ENCODE assay signal across 24 mouse cellular contexts in genomic region chr16:56451482-56451881, GRCm38 (mm10). TPM values are rescaled to one million over a fixed set of nuclear protein-coding genes. Genes with fewer than 3 reads are reported as not detected.
DNase-seq lines count a peak whose midpoint lies in the region; ATAC-seq and TF ChIP-seq lines count a peak whose summit lies in the region.
"Had no signal": no experiment of that assay in that cellular context is flagged by ENCODE, and none has a peak within 500 bp of the region (broad histone marks: within the 10 kb centered on the region; RNA-seq: fewer than 3 reads in every experiment).

No protein-coding gene starts in this region.

- peak; percentile 13 for DNase-seq in gastrocnemius, adult 18-20 months (ENCODE audit: low spot score)
- DNase-seq in gastrocnemius, postnatal 36 days: no peak
- DNase-seq in lung, postnatal 0 days (ENCODE audit: low spot score): peak; percentile 18
- no peak for DNase-seq in lung, postnatal 36 days
- DNase-seq in skeletal muscle tissue, adult 2 months (ENCODE audit: low read depth, low spot score): peak; percentile 31
- DNase-seq in stomach, postnatal 0 days (ENCODE audit: low spot score): no peak
- DNase-seq in ovary, postnatal 10 days (ENCODE audit: low spot score): no peak
- DNase-seq: adrenal gland, postnatal 14 days; cerebellum, adult 18-20 months; cerebellum, adult 9-11 months; cerebellum, postnatal 36 days; heart, adult 2 months; heart, postnatal 14 days had no signal

- no peak overlapping the region for H3K9ac ChIP-seq in lung, postnatal 0 days (replicated peaks; ENCODE audit: low read depth)
- no peak overlapping the region for H3K9ac ChIP-seq in stomach, postnatal 0 days (ENCODE audit: low read length)
- H3K9ac ChIP-seq: embryonic facial prominence, embryonic 15.5 days; heart, embryonic 15.5 days; hindbrain, embryonic 13.5 days had no signal

- no peak overlapping the region for H3K4me3 ChIP-seq in lung, postnatal 0 days (ENCODE audit: low read depth, low read length)
- no peak overlapping the region for H3K4me3 ChIP-seq in stomach, postnatal 0 days (ENCODE audit: low read depth, low read length)
- H3K4me3 ChIP-seq: embryonic facial prominence, embryonic 15.5 days; erythroblast, embryonic 14.5 days; forebrain, embryonic 10.5 days; heart, adult 2 months; heart, embryonic 15.5 days; hindbrain, embryonic 13.5 days had no signal

- no peaks in the 10 kb centered on the region for H3K9me3 ChIP-seq in lung, postnatal 0 days (ENCODE audit: low read length)
- no peaks in the 10 kb centered on the region for H3K9me3 ChIP-seq in stomach, postnatal 0 days (ENCODE audit: control insufficient read depth, low read length)
- H3K9me3 ChIP-seq: embryonic facial prominence, embryonic 15.5 days; forebrain, embryonic 10.5 days; heart, embryonic 15.5 days; hindbrain, embryonic 13.5 days had no signal

- H3K27ac ChIP-seq in lung, postnatal 0 days (ENCODE audit: low read length): no peak overlapping the region
- no peak overlapping the region for H3K27ac ChIP-seq in stomach, postnatal 0 days (replicated peaks)
- H3K27ac ChIP-seq: embryonic facial prominence, embryonic 15.5 days; forebrain, embryonic 10.5 days; heart, adult 2 months; heart, embryonic 15.5 days; hindbrain, embryonic 13.5 days had no signal

- no peak for TF ChIP-seq CTCF in lung, postnatal 0 days (IDR thresholded peaks at IDR 0.05)
- no peak for TF ChIP-seq CTCF in stomach, postnatal 0 days (IDR thresholded peaks at IDR 0.05; ENCODE audit: low read depth)

- 45% methylated on average over 2 of the region's 2 CpGs for WGBS in lung, postnatal 0 days
- WGBS in stomach, postnatal 0 days: 53% methylated on average over 2 of the region's 2 CpGs

- intact Hi-C loops in gastrocnemius, postnatal 36 days (cut with DNase I): no loop called here

- H3K36me3 ChIP-seq in lung, postnatal 0 days (ENCODE audit: insufficient read depth, low read length): no peaks in the 10 kb centered on the region
- H3K36me3 ChIP-seq in stomach, postnatal 0 days (ENCODE audit: control insufficient read depth, insufficient read depth, low read length): no peaks in the 10 kb centered on the region
- H3K36me3 ChIP-seq: embryonic facial prominence, embryonic 15.5 days; forebrain, embryonic 10.5 days; heart, embryonic 15.5 days; hindbrain, embryonic 13.5 days had no signal

- no peak for TF ChIP-seq EP300 in lung, postnatal 0 days (IDR thresholded peaks at IDR 0.05)
- no peak for TF ChIP-seq EP300 in stomach, postnatal 0 days (optimal IDR thresholded peaks at IDR 0.05)

- no peaks in the 10 kb centered on the region for H3K27me3 ChIP-seq in lung, postnatal 0 days (replicated peaks; ENCODE audit: insufficient read depth, low read length)
- H3K27me3 ChIP-seq in stomach, postnatal 0 days (ENCODE audit: control insufficient read depth, insufficient read depth, low read length): no peaks in the 10 kb centered on the region
- H3K27me3 ChIP-seq: CH12.LX; embryonic facial prominence, embryonic 15.5 days; heart, embryonic 15.5 days; hindbrain, embryonic 13.5 days; Patski had no signal

- H3K4me1 ChIP-seq in lung, postnatal 0 days (ENCODE audit: insufficient read depth, low read depth, low read length): no peaks in the 10 kb centered on the region
- no peaks in the 10 kb centered on the region for H3K4me1 ChIP-seq in stomach, postnatal 0 days (replicated peaks; ENCODE audit: control insufficient read depth, insufficient read depth)
- H3K4me1 ChIP-seq: embryonic facial prominence, embryonic 15.5 days; forebrain, embryonic 10.5 days; heart, embryonic 15.5 days; hindbrain, embryonic 13.5 days had no signal

- no peak overlapping the region for H3K4me2 ChIP-seq in lung, postnatal 0 days (replicated peaks; ENCODE audit: low read depth, low read length)
- H3K4me2 ChIP-seq in stomach, postnatal 0 days (replicated peaks; ENCODE audit: low read depth): no peak overlapping the region
- H3K4me2 ChIP-seq: embryonic facial prominence, embryonic 15.5 days; heart, embryonic 11.5 days; heart, embryonic 15.5 days; hindbrain, embryonic 13.5 days had no signal

- 0 out of 2 replicates have a peak, but pooled peaks have one; percentile 11 for ATAC-seq in lung, postnatal 0 days
- peak; percentile 49; the same call in 1 of the 2 replicates for ATAC-seq in stomach, postnatal 0 days (ENCODE audit: low FRiP score, low TSS enrichment)
- ATAC-seq: activated CD4-positive, CD25-positive, alpha-beta regulatory T cell, adult 4 months; forebrain, embryonic 14.5 days; Patski had no signal

RNA-seq across cellular contexts. Expression of gene Abi3bp, which starts 26.2 kb away (rescaled TPM):
- total RNA-seq in gastrocnemius, adult 18-20 months (2021): 10 to 100 TPM in 1 of 2 experiments, 1 to 10 TPM in 1; 8.6 to 14.0 TPM
- 10 to 100 TPM; 15.8 to 16.4 TPM for total RNA-seq in gastrocnemius, postnatal 36 days (2021)
- polyA plus RNA-seq in lung, postnatal 0 days (2015; fragmentation: Nextera tagmentation; extraction: Ambion mirVana): 8.4 and 11.4 TPM in 2 replicates
- polyA plus RNA-seq in stomach, postnatal 0 days (2015; fragmentation: Nextera tagmentation; extraction: Ambion mirVana): 24.7 and 28.6 TPM in 2 replicates
- total RNA-seq: CH12.LX; hematopoietic stem cell, adult 5-6 weeks had no signal
- polyA plus RNA-seq: erythroblast, embryonic 14.5 days had no signal

Comparison
In these comparisons a context has a peak if more than half of its experiments do, and no peak if none do; other contexts are left out.
1. DNase-seq: peak in gastrocnemius, adult 18-20 months (single experiment), lung, postnatal 0 days (single experiment) and skeletal muscle tissue, adult 2 months (single experiment); none in gastrocnemius, postnatal 36 days (0 of 2), lung, postnatal 36 days (single experiment), stomach, postnatal 0 days (single experiment) and ovary, postnatal 10 days (single experiment).